Mouse (Mus musculus) T-helper 17 cell (primary cell): ENCODE results near the gene Orc3.

ENCODE experiments used
- in situ Hi-C, 2 experiments: fragments of 300-600 bp; cut with MboI, MseI; formaldehyde crosslinking; loops; 1 replicate in 1 of 2; 2 replicates in 1 of 2; pipeline ENCODE4 v1.15.1; 2025; ENCODE audit warnings: high pct_unique_total_duplicates in 2 of 2

The Orc3 gene

DNA sequence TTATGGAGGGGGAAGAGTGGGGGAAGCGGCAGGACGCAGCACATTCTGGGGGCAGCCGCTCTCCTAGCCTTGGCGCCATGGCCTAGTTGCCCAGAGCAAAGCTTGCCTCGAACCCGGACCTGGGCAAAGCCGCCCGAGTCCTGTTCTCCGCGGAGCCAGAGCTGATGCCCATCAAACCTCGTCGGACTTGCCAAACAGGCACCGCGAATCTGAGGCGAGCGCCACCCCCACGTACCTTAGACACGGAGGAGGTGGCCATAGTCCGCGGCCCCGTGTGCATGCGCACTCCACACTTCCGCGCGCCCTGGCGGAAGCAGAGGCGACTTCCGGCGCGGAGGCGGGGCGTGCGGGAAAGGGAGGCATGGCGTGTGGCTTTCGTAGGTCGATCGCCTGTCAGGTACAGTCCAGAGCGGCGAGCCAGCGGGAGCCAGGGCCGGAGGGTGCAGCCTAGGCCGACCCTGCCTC, at the start of gene Orc3, which contains the start of gene Rars2:
Gene Orc3 (minus strand): TSS at position 315 of the 465 bp plus-strand sequence.
Gene Rars2 (plus strand): TSS at position 328 of the 465 bp plus-strand sequence.
- in situ Hi-C loops: loop anchor here in 1 of 2 experiments (25.0 kb wide), 1 partner anchor 1877 kb away; no protein-coding TSS in a partner anchor

DNA sequence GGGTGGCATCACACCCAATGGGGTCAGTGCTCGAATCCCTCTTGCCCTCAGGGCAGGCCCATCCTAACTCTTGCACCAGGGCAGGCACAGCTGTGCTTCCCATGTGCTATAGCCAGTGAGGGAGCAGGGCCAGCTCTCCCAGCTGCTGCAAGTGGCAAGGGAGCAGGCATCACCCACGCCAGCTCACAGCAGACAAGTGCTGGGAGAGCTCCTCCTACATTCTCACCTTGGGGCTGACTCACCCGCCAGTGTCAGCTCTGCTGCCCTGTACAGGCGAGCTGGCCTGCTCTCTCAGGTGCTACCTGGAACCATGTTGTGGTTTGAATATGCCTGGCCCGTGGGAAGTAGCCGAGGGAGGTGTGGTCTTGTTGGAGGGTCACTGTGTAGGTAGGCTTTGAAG, 47.2 kb upstream of the Orc3 start:
- in situ Hi-C loops: no loop called here

- in situ Hi-C loops: no loop called here
Measured at GRCm38 (mm10) chr4:34661514-34661913, 46.8 kb upstream of the Orc3 start.

DNA sequence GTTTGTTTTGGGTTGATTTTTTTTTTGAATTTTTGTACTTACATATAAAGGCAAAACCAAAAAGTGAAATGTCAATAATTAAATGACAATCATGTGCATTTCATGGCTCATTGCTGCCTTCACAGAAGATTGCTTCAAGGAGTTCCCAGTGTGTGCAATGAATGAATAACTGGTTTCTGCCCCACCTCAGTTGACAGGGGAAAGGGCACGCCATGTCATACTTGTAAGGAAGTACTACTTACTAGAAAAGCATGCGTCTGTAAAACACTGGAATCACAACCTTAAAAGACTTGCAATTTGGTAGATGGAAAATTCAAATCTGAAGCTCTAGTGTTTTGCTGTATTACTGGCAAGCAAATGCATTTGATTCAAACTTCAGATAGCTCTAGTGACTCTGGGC, 44.3 kb upstream of the Orc3 start:
- in situ Hi-C loops: no loop called here

DNA sequence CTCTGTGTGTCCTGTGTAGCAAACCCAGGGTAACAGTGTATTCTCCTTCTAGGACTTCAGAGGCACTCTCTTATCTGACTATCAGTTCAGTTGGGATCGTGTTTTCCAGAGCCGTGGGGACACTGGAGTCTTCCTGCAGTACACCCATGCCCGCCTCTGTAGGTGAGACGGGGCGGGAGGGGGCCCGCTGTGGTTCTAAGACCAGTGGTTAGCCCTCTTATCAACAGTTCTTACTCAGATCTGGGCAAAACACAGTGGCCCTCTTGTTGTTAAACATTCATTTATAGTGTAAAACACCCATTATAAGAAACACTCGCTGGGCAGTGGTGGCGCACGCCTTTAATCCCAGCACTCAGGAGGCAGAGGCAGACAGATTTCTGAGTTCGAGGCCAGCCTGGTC, 41.4 kb upstream of the Orc3 start:
- in situ Hi-C loops: no loop called here

DNA sequence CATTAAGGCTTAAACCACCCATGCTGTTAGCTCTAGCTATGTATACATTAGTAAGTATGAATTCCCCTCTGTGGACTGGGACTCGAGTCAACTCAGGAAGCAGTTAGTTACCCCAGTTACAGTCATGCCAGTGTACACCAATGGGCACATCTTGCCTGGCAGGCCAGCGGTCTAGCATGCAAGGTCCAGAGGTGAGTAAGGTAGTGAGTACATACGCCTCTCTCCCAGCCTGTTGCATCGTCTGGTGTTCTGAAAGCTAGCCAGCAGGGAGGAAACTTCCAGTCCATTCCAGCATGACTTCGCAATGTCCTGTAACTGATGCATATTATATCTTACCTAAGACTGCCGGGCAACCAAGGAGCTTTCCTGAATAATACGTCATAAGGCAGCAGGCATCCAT, 38.4 kb upstream of the Orc3 start:
- in situ Hi-C loops: no loop called here

DNA sequence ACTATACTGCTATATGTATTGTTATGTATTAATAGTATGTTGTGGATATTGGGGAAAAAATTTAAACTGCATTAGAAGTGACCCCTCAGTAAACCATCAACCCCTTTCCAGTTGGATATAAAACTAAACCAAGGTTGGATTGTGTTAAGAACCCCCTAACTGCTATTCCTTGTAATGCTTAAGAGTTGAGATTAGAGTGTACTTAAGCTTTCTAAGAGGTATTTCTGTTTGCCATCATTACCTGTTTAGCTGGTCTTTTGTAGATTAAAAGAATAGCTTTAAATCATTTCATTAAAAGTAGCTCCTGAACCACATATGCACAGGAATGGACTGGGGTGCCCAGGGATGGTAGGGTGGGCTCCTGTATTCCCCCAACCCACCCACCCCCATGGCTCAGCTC, 30.0 kb upstream of the Orc3 start:
- in situ Hi-C loops: no loop called here

DNA sequence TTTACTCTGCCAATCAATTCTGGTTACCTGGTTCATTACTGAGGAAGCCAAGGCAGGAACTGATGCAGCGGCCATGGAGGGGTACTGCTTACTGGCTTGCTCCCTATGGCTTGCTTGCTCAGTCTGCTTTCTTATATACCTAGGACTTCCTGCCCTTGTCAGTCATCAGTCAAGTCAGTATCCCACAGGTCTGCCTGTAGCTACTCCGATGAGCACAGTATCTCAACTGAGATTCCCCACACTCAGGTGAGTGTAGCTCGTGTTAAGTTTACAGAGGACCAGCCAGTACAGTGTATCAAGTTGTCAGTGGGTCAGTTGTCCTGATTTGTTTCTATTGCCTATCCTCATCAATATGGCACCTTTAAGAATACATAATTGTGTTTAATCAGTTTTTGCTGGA, 26.0 kb upstream of the Orc3 start:
- in situ Hi-C loops: no loop called here

DNA sequence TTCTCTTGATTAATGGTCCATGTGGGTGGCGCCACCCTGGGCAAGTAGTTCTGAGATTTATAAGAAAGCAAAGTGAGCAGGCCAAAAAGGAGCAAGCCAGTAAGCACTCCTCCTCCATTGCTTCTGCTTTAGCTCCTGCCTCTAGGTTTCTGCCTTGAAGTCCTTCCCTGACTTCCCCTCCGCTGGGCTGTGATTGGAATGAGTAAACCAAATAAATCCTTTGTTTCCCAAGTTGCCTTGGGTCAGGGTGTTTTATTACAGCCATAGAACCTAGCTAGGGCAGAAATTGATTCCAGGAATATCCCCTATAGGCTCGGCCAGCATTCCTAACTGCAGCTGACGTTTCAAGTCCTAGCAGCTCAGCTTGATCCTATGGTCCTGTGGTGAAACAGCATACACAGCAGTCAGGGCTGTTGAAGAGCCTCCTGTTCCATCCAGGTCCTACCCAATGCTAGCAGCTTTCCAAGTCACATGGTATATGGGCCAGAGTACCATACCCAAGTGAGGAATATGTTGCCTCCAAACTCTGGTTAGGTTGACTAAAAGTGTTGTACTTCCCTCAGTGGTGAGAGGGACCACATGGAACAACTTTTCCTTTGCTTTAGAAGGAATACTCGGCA, 25.1 kb upstream of the Orc3 start:
- in situ Hi-C loops: no loop called here

GRCm38 (mm10) chr4:34637851-34638250, 23.1 kb upstream of the Orc3 start:
- in situ Hi-C loops: no loop called here

DNA sequence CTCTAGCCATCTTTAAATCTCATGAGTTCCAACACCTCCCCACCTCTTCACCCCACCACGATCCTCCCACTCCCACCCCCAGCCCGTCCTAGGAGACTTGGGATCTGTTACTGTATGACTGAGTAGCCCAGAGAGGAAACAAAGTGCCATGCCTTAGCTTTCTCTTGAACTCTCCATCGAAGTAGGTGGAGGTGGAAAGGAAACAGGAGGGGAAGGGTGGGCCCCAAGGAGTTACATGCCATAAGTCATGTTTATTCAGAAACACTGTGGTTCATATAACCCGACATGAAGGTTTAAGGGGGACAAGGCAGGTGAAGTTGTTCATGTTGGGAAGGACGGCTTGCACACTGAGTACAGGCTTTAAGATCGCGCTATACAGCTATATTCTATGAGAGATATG, 22.6 kb upstream of the Orc3 start:
- in situ Hi-C loops: no loop called here

GRCm38 (mm10) chr4:34636036-34636435, 21.3 kb upstream of the Orc3 start:
- in situ Hi-C loops: no loop called here

DNA sequence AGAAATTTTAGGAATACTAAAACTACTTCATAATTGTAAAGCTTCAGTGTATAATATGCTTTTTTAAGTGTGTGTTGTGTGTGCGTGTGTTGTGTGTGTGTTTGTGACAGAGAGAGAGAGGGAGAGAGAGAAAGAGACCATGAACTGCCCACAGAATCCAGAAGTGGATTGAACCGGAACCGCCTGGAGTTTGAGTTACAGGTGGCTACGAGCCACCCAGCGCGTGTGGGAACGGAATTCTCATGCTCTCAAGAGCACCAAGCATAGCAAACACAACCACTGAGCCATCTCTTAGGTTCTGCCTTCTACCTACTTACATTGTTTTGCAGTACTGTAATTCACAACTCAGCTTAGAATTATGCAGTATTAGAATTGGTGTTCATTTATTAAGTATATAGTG, 19.4 kb upstream of the Orc3 start:
- in situ Hi-C loops: no loop called here

DNA sequence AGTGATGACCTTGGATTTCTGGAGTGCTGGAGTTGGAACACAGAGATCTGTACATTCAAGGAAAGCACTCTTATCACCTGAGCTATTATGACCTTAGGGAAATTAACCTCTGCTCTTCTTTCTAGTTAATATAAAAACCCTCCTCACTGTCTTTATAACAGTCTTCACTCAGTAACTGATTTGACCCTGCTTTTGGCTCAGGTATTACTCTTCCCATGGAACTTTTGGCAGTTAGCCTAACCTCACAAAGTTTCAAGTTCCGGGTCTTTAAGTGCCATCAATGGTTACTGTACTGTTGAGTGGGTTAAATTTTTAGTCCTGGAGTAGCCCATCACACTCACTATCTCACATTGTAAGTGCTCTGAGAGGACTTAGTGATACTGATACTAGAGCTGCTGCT, 15.2 kb upstream of the Orc3 start:
- in situ Hi-C loops: no loop called here

- in situ Hi-C loops: no loop called here
Measured at GRCm38 (mm10) chr4:34626401-34626800, 11.7 kb upstream of the Orc3 start.

- in situ Hi-C loops: no loop called here
Measured at GRCm38 (mm10) chr4:34625556-34625955, 10.8 kb upstream of the Orc3 start.

GRCm38 (mm10) chr4:34616146-34616545, 1.4 kb upstream of the Orc3 start:
- in situ Hi-C loops: loop anchor here in 1 of 2 experiments (25.0 kb wide), 1 partner anchor 1879 kb away; no protein-coding TSS in a partner anchor

DNA sequence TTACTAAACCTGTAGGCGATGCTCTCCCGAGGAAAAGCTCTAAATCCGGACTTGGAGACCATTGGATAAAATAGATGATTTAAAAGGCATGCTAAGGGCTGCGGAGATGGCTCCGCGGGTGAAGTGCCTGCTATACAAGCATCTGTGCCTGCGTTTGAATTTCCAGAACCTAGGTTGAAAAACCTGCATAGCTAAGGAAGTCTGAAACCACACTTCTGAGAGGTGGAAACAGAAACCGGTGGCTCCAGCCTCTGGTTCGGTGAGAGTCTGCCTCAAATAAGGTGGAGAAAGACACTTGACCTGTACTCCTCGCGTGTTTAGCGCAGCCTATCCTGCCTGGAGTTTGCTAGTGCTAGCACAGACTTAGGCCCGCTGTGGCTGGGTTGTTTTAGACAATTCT, 559 bp upstream of the Orc3 start:
- in situ Hi-C loops: loop anchor here in 1 of 2 experiments (25.0 kb wide), 1 partner anchor 1878 kb away; no protein-coding TSS in a partner anchor

DNA sequence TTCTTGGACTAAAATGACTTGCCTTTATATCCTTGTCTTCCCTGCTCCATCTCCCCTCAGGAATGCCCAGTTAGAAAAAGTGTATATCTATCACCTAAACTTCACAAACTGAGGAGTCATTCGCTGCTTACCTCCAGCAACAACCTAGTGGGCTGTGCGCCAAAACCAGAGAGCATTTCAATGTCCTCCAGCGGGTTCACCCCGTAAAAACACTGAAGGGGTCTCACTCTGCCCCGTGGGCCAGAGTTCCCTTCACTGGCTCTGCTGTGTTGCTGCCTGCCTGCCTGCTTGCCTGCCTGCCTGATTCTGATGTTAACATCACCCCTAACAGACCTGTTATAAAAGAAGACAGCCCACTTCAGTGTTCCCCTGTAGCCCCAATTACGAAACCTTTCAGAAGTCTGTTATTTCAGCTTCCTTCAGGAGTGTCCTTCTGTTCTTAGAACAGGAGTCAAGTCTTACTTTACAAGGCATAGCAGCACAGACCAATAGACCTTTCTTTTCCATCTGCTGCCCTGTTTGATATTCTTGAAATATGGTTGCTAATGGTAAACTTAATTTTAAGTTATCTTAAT, 1.1 kb downstream of the Orc3 start:
- in situ Hi-C loops: loop anchor here in 1 of 2 experiments (25.0 kb wide), 1 partner anchor 1876 kb away; no protein-coding TSS in a partner anchor

DNA sequence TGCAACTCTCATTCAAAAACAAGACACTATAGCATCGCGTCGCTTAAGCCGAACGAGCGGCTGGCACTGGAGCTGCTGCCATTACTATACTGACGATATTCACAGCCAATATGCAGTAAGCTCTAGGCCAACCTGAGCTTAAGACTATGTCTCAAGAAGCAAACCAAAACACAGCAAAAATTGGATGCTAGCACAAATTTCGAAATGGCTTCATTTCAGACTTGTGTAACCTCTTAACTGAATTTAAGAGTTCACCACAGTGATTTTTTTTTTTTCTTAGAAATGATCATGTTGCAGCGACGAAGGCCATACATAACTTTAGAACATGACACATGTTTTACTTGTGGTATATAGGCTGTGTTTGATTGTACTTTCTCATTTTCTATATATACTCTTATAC, 8.1 kb downstream of the Orc3 start:
- in situ Hi-C loops: loop anchor here in 1 of 2 experiments (25.0 kb wide), 1 partner anchor 1869 kb away; no protein-coding TSS in a partner anchor

DNA sequence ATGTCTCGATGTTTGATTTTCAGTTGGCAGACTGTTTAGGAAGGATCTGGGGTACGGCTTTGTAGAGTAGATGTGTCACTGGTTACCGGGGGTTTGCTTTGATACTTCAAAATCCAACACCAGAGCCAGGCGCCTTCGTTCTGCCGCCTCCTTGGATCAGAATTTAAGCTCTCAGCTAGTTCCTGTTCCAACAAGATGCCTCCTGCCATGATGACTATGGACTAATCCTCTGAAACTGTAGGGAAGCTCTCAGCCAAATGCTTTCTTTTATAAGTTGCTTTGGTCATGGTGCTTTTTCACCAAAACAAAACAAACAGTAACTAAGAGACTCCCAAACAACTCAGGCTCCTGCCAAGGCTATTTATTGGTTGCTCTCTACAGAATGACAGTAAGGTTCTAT, 11.6 kb downstream of the Orc3 start:
- in situ Hi-C loops: loop anchor here in 1 of 2 experiments (25.0 kb wide), 1 partner anchor 1866 kb away; no protein-coding TSS in a partner anchor

DNA sequence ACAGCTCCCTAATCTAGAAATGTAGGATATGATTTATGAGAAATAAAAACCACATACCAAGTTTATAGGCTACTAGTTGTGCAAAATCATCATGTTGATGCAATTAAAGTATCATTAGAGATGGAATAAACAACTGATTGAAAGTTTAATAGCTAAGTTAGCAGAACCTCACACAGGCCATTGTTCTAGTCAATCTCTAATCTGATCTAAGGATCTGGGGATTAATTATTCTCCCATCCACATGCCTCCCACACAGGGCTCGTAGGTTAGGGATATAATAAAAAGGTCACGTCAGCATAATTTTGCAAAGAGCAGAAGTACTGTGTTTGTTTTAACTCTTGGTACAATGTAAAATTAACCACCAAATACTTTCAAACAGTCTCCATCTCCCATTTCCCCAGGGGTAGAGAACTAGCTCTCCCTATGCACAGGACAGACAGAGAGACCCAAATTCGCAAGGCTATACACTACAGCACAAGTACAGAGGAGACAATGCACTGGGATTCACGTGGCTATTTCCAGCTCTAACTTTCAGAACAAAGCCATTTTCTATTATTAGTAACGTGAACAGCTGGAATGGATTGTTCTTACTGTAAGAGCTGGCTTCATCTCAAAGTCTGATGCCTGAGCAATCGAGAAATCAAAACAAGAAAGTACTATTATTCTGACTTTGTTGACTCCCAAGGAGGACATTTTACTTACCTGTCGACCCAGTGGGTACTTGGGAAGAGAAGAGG, 29.7 kb downstream of the Orc3 start:
- in situ Hi-C loops: loop anchor here in 1 of 2 experiments (25.0 kb wide), 1 partner anchor 627 kb away; no protein-coding TSS in a partner anchor
